ENCODE assay signal across 23 mouse cellular contexts in genomic region chr3:145882076-145882874, GRCm38 (mm10). TPM values are rescaled to one million over a fixed set of nuclear protein-coding genes. Genes with fewer than 3 reads are reported as not detected.
DNase-seq lines count a peak whose midpoint lies in the region; ATAC-seq lines count a peak whose summit lies in the region.
"Had no signal": no experiment of that assay in that cellular context is flagged by ENCODE, and none has a peak within 500 bp of the region (broad histone marks: within the 10 kb centered on the region; RNA-seq: fewer than 3 reads in every experiment).

No protein-coding gene starts in this region.

- 76% methylated on average over 15 of the region's 15 CpGs for WGBS in embryonic facial prominence, embryonic 15.5 days
- WGBS in embryonic facial prominence, embryonic 10.5 days: 86% methylated on average over 15 of the region's 15 CpGs
- WGBS in hindbrain, embryonic 15.5 days: 64% methylated on average over 15 of the region's 15 CpGs
- WGBS in hindbrain, embryonic 16.5 days: 60% methylated on average over 15 of the region's 15 CpGs
- 65% methylated on average over 15 of the region's 15 CpGs for WGBS in forebrain, embryonic 15.5 days
- WGBS in midbrain, embryonic 14.5 days: 63% methylated on average over 15 of the region's 15 CpGs

- no peaks in the 10 kb centered on the region for H3K9me3 ChIP-seq in embryonic facial prominence, embryonic 15.5 days (replicated peaks)
- no peaks in the 10 kb centered on the region for H3K9me3 ChIP-seq in embryonic facial prominence, embryonic 10.5 days
- no peaks in the 10 kb centered on the region for H3K9me3 ChIP-seq in hindbrain, embryonic 15.5 days
- no peaks in the 10 kb centered on the region for H3K9me3 ChIP-seq in hindbrain, embryonic 16.5 days (ENCODE audit: control insufficient read depth, low read length)
- H3K9me3 ChIP-seq in forebrain, embryonic 15.5 days: no peaks in the 10 kb centered on the region
- no peaks in the 10 kb centered on the region for H3K9me3 ChIP-seq in midbrain, embryonic 14.5 days (ENCODE audit: control insufficient read depth, low read length)
- H3K9me3 ChIP-seq: embryonic facial prominence, embryonic 12.5 days; intestine, embryonic 15.5 days had no signal

- peaks cover 17% of the 10 kb centered on the region for H3K4me1 ChIP-seq in embryonic facial prominence, embryonic 15.5 days
- peaks cover 27% of the 10 kb centered on the region for H3K4me1 ChIP-seq in embryonic facial prominence, embryonic 10.5 days
- peaks cover 19% of the 10 kb centered on the region for H3K4me1 ChIP-seq in hindbrain, embryonic 15.5 days (replicated peaks)
- peaks cover 7% of the 10 kb centered on the region for H3K4me1 ChIP-seq in hindbrain, embryonic 16.5 days (ENCODE audit: control insufficient read depth, insufficient read depth, low read depth, low read length)
- H3K4me1 ChIP-seq in forebrain, embryonic 15.5 days: peaks cover 41% of the 10 kb centered on the region
- H3K4me1 ChIP-seq in midbrain, embryonic 14.5 days (ENCODE audit: control insufficient read depth, insufficient read depth, low read length): peaks cover 10% of the 10 kb centered on the region

- H3K9ac ChIP-seq in embryonic facial prominence, embryonic 15.5 days: no peak overlapping the region
- H3K9ac ChIP-seq in hindbrain, embryonic 15.5 days: no peak overlapping the region
- no peak overlapping the region for H3K9ac ChIP-seq in hindbrain, embryonic 16.5 days (ENCODE audit: low read depth, low read length)
- H3K9ac ChIP-seq in forebrain, embryonic 15.5 days (replicated peaks): no peak overlapping the region
- no peak overlapping the region for H3K9ac ChIP-seq in midbrain, embryonic 14.5 days (replicated peaks; ENCODE audit: low read length)
- H3K9ac ChIP-seq: embryonic facial prominence, embryonic 12.5 days; intestine, embryonic 15.5 days had no signal

- H3K27ac ChIP-seq in embryonic facial prominence, embryonic 15.5 days (replicated peaks): 0 out of 2 replicates have a peak overlapping the region, but pooled peaks have one; percentile 13
- H3K27ac ChIP-seq in embryonic facial prominence, embryonic 10.5 days (replicated peaks): no peak overlapping the region
- H3K27ac ChIP-seq in hindbrain, embryonic 15.5 days (replicated peaks): 0 out of 2 replicates have a peak overlapping the region, but pooled peaks have one; percentile 12
- H3K27ac ChIP-seq in hindbrain, embryonic 16.5 days (ENCODE audit: low read depth, low read length): no peak overlapping the region
- H3K27ac ChIP-seq in forebrain, embryonic 15.5 days (replicated peaks): peak overlapping the region; percentile 32; the same call in 1 of the 2 replicates
- peak overlapping the region; percentile 32; the same call in 1 of the 2 replicates for H3K27ac ChIP-seq in midbrain, embryonic 14.5 days (replicated peaks; ENCODE audit: low read depth, low read length)
- H3K27ac ChIP-seq: embryonic facial prominence, embryonic 12.5 days; gastrocnemius, adult 2 months; intestine, embryonic 15.5 days; layer of hippocampus, adult 2 months had no signal

- no peaks in the 10 kb centered on the region for H3K27me3 ChIP-seq in embryonic facial prominence, embryonic 15.5 days
- no peaks in the 10 kb centered on the region for H3K27me3 ChIP-seq in embryonic facial prominence, embryonic 10.5 days (replicated peaks; ENCODE audit: low read depth, poor library complexity, severe bottlenecking)
- no peaks in the 10 kb centered on the region for H3K27me3 ChIP-seq in hindbrain, embryonic 15.5 days
- H3K27me3 ChIP-seq in hindbrain, embryonic 16.5 days (replicated peaks; ENCODE audit: control insufficient read depth, insufficient read depth, low read length): no peaks in the 10 kb centered on the region
- H3K27me3 ChIP-seq in forebrain, embryonic 15.5 days: no peaks in the 10 kb centered on the region
- no peaks in the 10 kb centered on the region for H3K27me3 ChIP-seq in midbrain, embryonic 14.5 days (ENCODE audit: control insufficient read depth, insufficient read depth, low read length)
- H3K27me3 ChIP-seq: embryonic facial prominence, embryonic 12.5 days; intestine, embryonic 15.5 days had no signal

- DNase-seq in embryonic facial prominence, embryonic 10.5 days (ENCODE audit: low spot score): no peak
- peak; percentile 33 for DNase-seq in midbrain, embryonic 14.5 days
- no peak for DNase-seq in right cerebral cortex, postnatal 4 days
- no peak for DNase-seq in B cell, adult 2 months
- DNase-seq: adrenal gland, postnatal 25 days; cerebellum, adult 11 months; cerebellum, adult 9-11 months; gastrocnemius, adult 2 months; heart, postnatal 4 days; kidney, adult 9 months; kidney, postnatal 14 days; lung, postnatal 10 days; right cerebral cortex, postnatal 14 days; spleen, adult 18-20 months; thymus, postnatal 14 days had no signal

- no peak overlapping the region for H3K4me3 ChIP-seq in embryonic facial prominence, embryonic 15.5 days (replicated peaks)
- no peak overlapping the region for H3K4me3 ChIP-seq in embryonic facial prominence, embryonic 10.5 days
- H3K4me3 ChIP-seq in hindbrain, embryonic 15.5 days: no peak overlapping the region
- H3K4me3 ChIP-seq in hindbrain, embryonic 16.5 days (ENCODE audit: low read length): no peak overlapping the region
- H3K4me3 ChIP-seq in forebrain, embryonic 15.5 days: no peak overlapping the region
- no peak overlapping the region for H3K4me3 ChIP-seq in midbrain, embryonic 14.5 days (replicated peaks; ENCODE audit: low read depth, low read length)
- H3K4me3 ChIP-seq: embryonic facial prominence, embryonic 12.5 days; erythroblast, embryonic 14.5 days; gastrocnemius, adult 2 months; intestine, embryonic 15.5 days; layer of hippocampus, adult 2 months had no signal

- H3K36me3 ChIP-seq in embryonic facial prominence, embryonic 15.5 days: no peaks in the 10 kb centered on the region
- no peaks in the 10 kb centered on the region for H3K36me3 ChIP-seq in embryonic facial prominence, embryonic 10.5 days (replicated peaks)
- no peaks in the 10 kb centered on the region for H3K36me3 ChIP-seq in hindbrain, embryonic 15.5 days
- no peaks in the 10 kb centered on the region for H3K36me3 ChIP-seq in hindbrain, embryonic 16.5 days (ENCODE audit: control insufficient read depth, insufficient read depth, low read length)
- H3K36me3 ChIP-seq in forebrain, embryonic 15.5 days: no peaks in the 10 kb centered on the region
- no peaks in the 10 kb centered on the region for H3K36me3 ChIP-seq in midbrain, embryonic 14.5 days (ENCODE audit: control insufficient read depth, insufficient read depth, low read length)
- H3K36me3 ChIP-seq: embryonic facial prominence, embryonic 12.5 days; intestine, embryonic 15.5 days had no signal

- ATAC-seq in embryonic facial prominence, embryonic 15.5 days (ENCODE audit: insufficient number of reproducible peaks, low FRiP score, low TSS enrichment, low read depth): no peak
- ATAC-seq in hindbrain, embryonic 15.5 days (ENCODE audit: low FRiP score, low read depth): no peak
- ATAC-seq in hindbrain, embryonic 16.5 days: no peak
- no peak for ATAC-seq in forebrain, embryonic 15.5 days (replicated peaks)
- ATAC-seq in midbrain, embryonic 14.5 days (ENCODE audit: low FRiP score, low TSS enrichment): no peak; the same call in 1 of the 2 replicates
- ATAC-seq: intestine, embryonic 15.5 days had no signal

- no peak overlapping the region for H3K4me2 ChIP-seq in embryonic facial prominence, embryonic 15.5 days (replicated peaks)
- no peak overlapping the region for H3K4me2 ChIP-seq in hindbrain, embryonic 15.5 days
- no peak overlapping the region for H3K4me2 ChIP-seq in hindbrain, embryonic 16.5 days (ENCODE audit: low read length)
- H3K4me2 ChIP-seq in forebrain, embryonic 15.5 days (replicated peaks): no peak overlapping the region
- H3K4me2 ChIP-seq in midbrain, embryonic 14.5 days (ENCODE audit: low read length): no peak overlapping the region
- H3K4me2 ChIP-seq: embryonic facial prominence, embryonic 12.5 days; intestine, embryonic 15.5 days had no signal

RNA-seq across cellular contexts. Expression of gene Bcl10, which starts 40.3 kb away (rescaled TPM):
- polyA plus RNA-seq in embryonic facial prominence, embryonic 15.5 days (2015; fragmentation: Nextera tagmentation; extraction: Ambion mirVana): 50.1 and 51.8 TPM in 2 replicates
- polyA plus RNA-seq in embryonic facial prominence, embryonic 10.5 days (2016; fragmentation: Nextera tagmentation; extraction: Ambion mirVana): 41.4 and 44.1 TPM in 2 replicates
- 32.3 and 34.8 TPM in 2 replicates for polyA plus RNA-seq in hindbrain, embryonic 15.5 days (2015; fragmentation: Nextera tagmentation; extraction: Ambion mirVana)
- polyA plus RNA-seq in hindbrain, embryonic 16.5 days (2015; fragmentation: Nextera tagmentation; extraction: Ambion mirVana): 33.6 and 33.7 TPM in 2 replicates
- polyA plus RNA-seq in forebrain, embryonic 15.5 days (2015; fragmentation: Nextera tagmentation; extraction: Ambion mirVana): 41.3 and 42.4 TPM in 2 replicates
- polyA plus RNA-seq in midbrain, embryonic 14.5 days (2014; fragmentation: Nextera tagmentation; extraction: Ambion mirVana): 34.3 and 42.3 TPM in 2 replicates

RNA-seq across cellular contexts. Expression of gene 2410004B18Rik, which starts 55.5 kb away (rescaled TPM):
- polyA plus RNA-seq in embryonic facial prominence, embryonic 15.5 days (2015; fragmentation: Nextera tagmentation; extraction: Ambion mirVana): 49.1 and 49.9 TPM in 2 replicates
- 51.1 and 53.1 TPM in 2 replicates for polyA plus RNA-seq in embryonic facial prominence, embryonic 10.5 days (2016; fragmentation: Nextera tagmentation; extraction: Ambion mirVana)
- 81.0 and 84.4 TPM in 2 replicates for polyA plus RNA-seq in hindbrain, embryonic 15.5 days (2015; fragmentation: Nextera tagmentation; extraction: Ambion mirVana)
- 74.9 and 88.9 TPM in 2 replicates for polyA plus RNA-seq in hindbrain, embryonic 16.5 days (2015; fragmentation: Nextera tagmentation; extraction: Ambion mirVana)
- 71.1 and 80.1 TPM in 2 replicates for polyA plus RNA-seq in forebrain, embryonic 15.5 days (2015; fragmentation: Nextera tagmentation; extraction: Ambion mirVana)
- polyA plus RNA-seq in midbrain, embryonic 14.5 days (2014; fragmentation: Nextera tagmentation; extraction: Ambion mirVana): 76.6 and 85.3 TPM in 2 replicates

Comparison
In these comparisons a context has a peak if more than half of its experiments do, and no peak if none do; other contexts are left out.
1. H3K27ac ChIP-seq: peak in embryonic facial prominence, embryonic 15.5 days (single experiment), hindbrain, embryonic 15.5 days (single experiment), forebrain, embryonic 15.5 days (single experiment) and midbrain, embryonic 14.5 days (single experiment); none in embryonic facial prominence, embryonic 10.5 days (single experiment) and hindbrain, embryonic 16.5 days (single experiment).